Mouse (Mus musculus) heart, postnatal 4 days (tissue): ENCODE data around the gene Bloc1s1. TPM values are rescaled to one million over a fixed set of nuclear protein-coding genes. Genes with fewer than 3 reads are reported as not detected.

Experiments used
- total RNA-seq, 2 experiments: library from RNA; stranded (reverse); gene quantifications; 2 replicates each; pipeline ENCODE4 v1.2.3; 2021

The Bloc1s1 gene
- total RNA-seq, 2 experiments from 2014 or later = 152 to 180 TPM

Other genes with a start within 250 kb of the Bloc1s1 start
- 10 to 100 TPM; 11.6 to 12.1 TPM for gene Suox, start 250.0 kb downstream of the Bloc1s1 start, total RNA-seq
- 10 to 100 TPM; 65.1 to 66.3 TPM for gene Rab5b, start 227.8 kb downstream of the Bloc1s1 start, total RNA-seq
- gene Pmel, start 219.8 kb downstream of the Bloc1s1 start, total RNA-seq = 1 to 10 TPM; 1.3 to 1.8 TPM
- gene Cdk2, start 219.0 kb downstream of the Bloc1s1 start, total RNA-seq = 10 to 100 TPM; 59.2 to 63.1 TPM
- 1 to 10 TPM; 5.3 to 6.5 TPM for gene Dgka, start 179.2 kb downstream of the Bloc1s1 start, total RNA-seq
- gene Pym1, start 176.1 kb downstream of the Bloc1s1 start, total RNA-seq = 10 to 100 TPM; 20.3 to 21.9 TPM
- gene Mmp19, start 133.1 kb downstream of the Bloc1s1 start, total RNA-seq = 1 to 10 TPM; 2.3 to 2.9 TPM
- gene Dnajc14, start 120.0 kb downstream of the Bloc1s1 start, total RNA-seq = 10 to 100 TPM; 45.0 to 48.0 TPM
- 10 to 100 TPM; 12.8 to 15.4 TPM for gene Tmem198b, start 119.7 kb downstream of the Bloc1s1 start, total RNA-seq
- gene Sarnp, start 106.7 kb downstream of the Bloc1s1 start, total RNA-seq = 10 to 100 TPM; 56.1 to 57.3 TPM
- 10 to 100 TPM in 1 of 2 experiments, 1 to 10 TPM in 1; 9.5 to 10.1 TPM for gene Ormdl2, start 102.4 kb downstream of the Bloc1s1 start, total RNA-seq
- 1 to 10 TPM; 3.8 to 4.1 TPM for gene Gdf11, start 32.3 kb downstream of the Bloc1s1 start, total RNA-seq
- 100 to 1,000 TPM; 216 to 226 TPM for gene Cd63, start 23.0 kb downstream of the Bloc1s1 start, total RNA-seq
- 1 to 10 TPM; 5.3 to 5.6 TPM for gene Rdh5, start 1.1 kb downstream of the Bloc1s1 start, total RNA-seq
- 10 to 100 TPM; 69.6 to 78.5 TPM for gene Itga7, start 9.8 kb upstream of the Bloc1s1 start, total RNA-seq
- under 1 TPM in 1 of 2 experiments, not detected in 1; 0.21 TPM for gene Mettl7b, start 37.0 kb upstream of the Bloc1s1 start, total RNA-seq
- not detected for gene Olfr9, start 65.4 kb upstream of the Bloc1s1 start, total RNA-seq
- not detected for gene Olfr763, start 86.8 kb upstream of the Bloc1s1 start, total RNA-seq
- not detected for gene Olfr764-ps1, start 115.9 kb upstream of the Bloc1s1 start, total RNA-seq
- not detected for gene Olfr765, start 126.0 kb upstream of the Bloc1s1 start, total RNA-seq
- not detected for gene Olfr766-ps1, start 144.9 kb upstream of the Bloc1s1 start, total RNA-seq
- not detected for gene Olfr767, start 158.9 kb upstream of the Bloc1s1 start, total RNA-seq
- gene Olfr768, start 175.3 kb upstream of the Bloc1s1 start, total RNA-seq = not detected
- not detected for gene Olfr769, start 193.8 kb upstream of the Bloc1s1 start, total RNA-seq
- gene Olfr770, start 215.0 kb upstream of the Bloc1s1 start, total RNA-seq = not detected
- gene Olfr771, start 240.7 kb upstream of the Bloc1s1 start, total RNA-seq = not detected